In genomic region chr8:126497541-126498428, GRCm38 (mm10) we compare ENCODE assay signal across 8 mouse cellular contexts. TPM values are rescaled to one million over a fixed set of nuclear protein-coding genes. Genes with fewer than 3 reads are reported as not detected.
DNase-seq lines count a peak whose midpoint lies in the region; ATAC-seq lines count a peak whose summit lies in the region.

No protein-coding gene starts in this region.

- DNase-seq in R1 (ENCODE audit: low read depth, low spot score) = peak; percentile 86
- DNase-seq in cerebellum, postnatal 36 days = peak; percentile 89 to 97
- peak; percentile 95 for DNase-seq in gastrocnemius, adult 18-20 months (ENCODE audit: low spot score)
- peak; percentile 93 to 95 for DNase-seq in left cerebral cortex, adult 18-20 months (ENCODE audit: low spot score in 2 of 2)
- peak; percentile 93 for DNase-seq in right cerebral cortex, adult 18-20 months
- peak; percentile 76 for DNase-seq in urinary bladder, postnatal 10 days (ENCODE audit: low spot score)

- peak; percentile 92 for ATAC-seq in hindbrain, embryonic 16.5 days

- H3K4me3 ChIP-seq in hindbrain, embryonic 16.5 days (ENCODE audit: low read length) = peak overlapping the region; percentile 39
- H3K4me3 ChIP-seq in macrophage (ENCODE audit: inconsistent target) = no peak overlapping the region

- H3K9me3 ChIP-seq in hindbrain, embryonic 16.5 days (ENCODE audit: control insufficient read depth, low read length) = no peaks in the 10 kb centered on the region

- H3K27me3 ChIP-seq in hindbrain, embryonic 16.5 days (replicated peaks; ENCODE audit: control insufficient read depth, insufficient read depth, low read length) = no peaks in the 10 kb centered on the region

- 5% methylated on average over 27 of the region's 27 CpGs for WGBS in hindbrain, embryonic 16.5 days
- 43% methylated on average over 27 of the region's 27 CpGs for WGBS in macrophage (ENCODE audit: missing documents)

- peak overlapping the region; percentile 89 for H3K27ac ChIP-seq in hindbrain, embryonic 16.5 days (ENCODE audit: low read depth, low read length)
- peak overlapping the region; percentile 72 for H3K27ac ChIP-seq in macrophage

- H3K4me1 ChIP-seq in hindbrain, embryonic 16.5 days (ENCODE audit: control insufficient read depth, insufficient read depth, low read depth, low read length) = peaks cover 11% of the 10 kb centered on the region

- H3K9ac ChIP-seq in hindbrain, embryonic 16.5 days (ENCODE audit: low read depth, low read length) = peak overlapping the region; percentile 69

- no peaks in the 10 kb centered on the region for H3K79me2 ChIP-seq in macrophage (ENCODE audit: inconsistent target)

- no peaks in the 10 kb centered on the region for H3K36me3 ChIP-seq in hindbrain, embryonic 16.5 days (ENCODE audit: control insufficient read depth, insufficient read depth, low read length)
- H3K36me3 ChIP-seq in macrophage (ENCODE audit: inconsistent target) = no peaks in the 10 kb centered on the region

- peak overlapping the region; percentile 67 for H3K4me2 ChIP-seq in hindbrain, embryonic 16.5 days (ENCODE audit: low read length)

RNA-seq across cellular contexts. Expression of gene Tarbp1, which starts 22.9 kb away (rescaled TPM):
- total RNA-seq in gastrocnemius, adult 18-20 months (2021) = 1 to 10 TPM; 4.3 to 5.5 TPM
- polyA plus RNA-seq in hindbrain, embryonic 16.5 days (2015; fragmentation: Nextera tagmentation; extraction: Ambion mirVana) = 1.2 and 1.5 TPM in 2 replicates
- 1 to 10 TPM; 4.1 to 4.5 TPM for total RNA-seq in left cerebral cortex, adult 18-20 months (2021)
- 1 to 10 TPM in 13 of 26 experiments, under 1 TPM in 13; 0.17 to 3.9 (median 1.2) TPM for total RNA-seq in macrophage (2018; cell fraction: chromatin; rRNA removed)
- total RNA-seq in macrophage (2018; cell fraction: cytosol; rRNA removed) = 1 to 10 TPM in 10 of 26 experiments, under 1 TPM in 16; 0.27 to 1.6 (median 0.65) TPM
- 1 to 10 TPM in 12 of 26 experiments, under 1 TPM in 14; 0.24 to 6.4 (median 0.98) TPM for total RNA-seq in macrophage (2018; cell fraction: nucleus; rRNA removed)
- polyA plus RNA-seq in macrophage (2018) = 0.77 to 2.4 TPM (median 0.80 TPM) in 3 replicates
